Mouse (Mus musculus) layer of hippocampus, adult 11-12 months (tissue): ENCODE data around the gene Nudt3.
A peak's percentile ranks its signal among the peaks of the same experiment; 100 is the strongest.

Experiments
- DNase-seq: peaks from one replicate; pipeline ENCODE4 v3.0.0; 2022; ENCODE audit warnings: low spot score

Gene Nudt3

DNA sequence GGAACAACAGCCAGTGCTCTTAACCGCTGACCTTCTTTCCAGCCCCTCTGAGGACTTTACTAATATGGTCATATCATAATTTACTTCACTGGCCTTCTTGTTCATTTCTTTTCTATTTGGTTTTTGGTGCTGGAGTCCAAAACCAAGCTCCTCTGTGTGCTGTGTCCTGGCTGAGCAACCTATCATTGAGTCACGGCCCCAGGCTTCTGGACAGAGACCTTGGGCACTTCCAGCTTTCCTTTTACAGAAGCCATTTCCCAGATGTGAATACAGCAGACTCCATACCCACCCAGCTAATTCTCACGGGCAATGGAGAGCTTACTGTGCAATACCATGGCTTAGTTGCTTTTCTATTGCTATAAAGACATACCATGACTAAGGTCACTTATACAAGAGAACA lies 23.0 kb downstream of the Nudt3 start:
- DNase-seq: no peak

GRCm38 (mm10) chr17:27596376-27597190 lies 26.7 kb downstream of the Nudt3 start:
- no peak for DNase-seq

- DNase-seq: no peak
These were observed 27.5 kb downstream of the Nudt3 start for GRCm38 (mm10) chr17:27595659-27596375.

DNA sequence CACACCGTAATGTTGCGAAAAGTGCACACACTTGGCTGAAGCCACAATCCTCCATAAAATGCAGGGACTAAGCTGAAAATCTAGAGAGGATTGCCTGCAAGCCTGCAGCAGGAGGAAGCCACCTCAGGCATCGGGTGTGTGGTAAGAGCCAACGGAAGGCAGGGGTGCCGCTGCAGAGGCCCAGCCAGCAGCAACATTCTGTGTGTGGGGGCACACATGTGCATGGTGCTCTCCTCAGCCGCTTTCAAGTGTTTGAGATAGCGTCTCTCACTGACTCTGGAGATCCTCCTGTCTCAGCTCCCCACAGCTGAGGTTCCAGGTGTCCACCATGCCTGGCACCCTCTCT lies 30.8 kb downstream of the Nudt3 start:
- no peak for DNase-seq

DNA sequence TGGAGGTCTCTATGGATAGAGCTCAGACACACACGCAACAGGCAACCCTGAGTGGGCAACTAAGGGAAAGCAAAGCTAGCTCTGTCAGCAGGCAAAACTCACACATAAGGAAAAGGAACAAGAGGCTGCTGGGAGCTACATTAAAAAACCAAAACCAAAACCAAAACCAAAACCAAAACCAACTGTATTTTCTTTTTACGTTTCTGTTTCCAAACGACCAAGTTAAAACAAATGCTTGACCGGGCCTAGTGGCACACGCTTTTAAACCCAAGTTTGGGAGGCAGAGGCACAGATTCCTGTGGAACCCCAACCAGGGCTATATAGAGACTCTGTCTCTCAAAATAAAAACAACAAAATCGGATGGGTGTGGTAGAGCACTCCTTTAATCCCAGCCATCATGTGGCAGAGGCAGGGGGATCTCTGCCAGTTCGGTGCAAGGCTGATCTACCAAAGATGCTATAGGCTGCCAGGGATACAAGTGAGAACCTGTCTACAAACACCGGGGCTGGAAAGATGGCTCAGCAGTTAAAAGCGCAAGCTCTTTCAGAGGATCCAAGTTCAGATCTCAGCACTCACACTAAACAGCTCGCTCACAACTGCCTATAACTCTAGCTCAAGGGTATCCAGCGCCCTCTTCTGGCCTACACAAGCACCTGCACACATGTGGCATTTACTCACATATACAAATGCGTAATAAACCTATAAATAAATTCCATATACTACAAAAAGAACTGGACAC lies 31.3 kb downstream of the Nudt3 start:
- no peak for DNase-seq

DNA sequence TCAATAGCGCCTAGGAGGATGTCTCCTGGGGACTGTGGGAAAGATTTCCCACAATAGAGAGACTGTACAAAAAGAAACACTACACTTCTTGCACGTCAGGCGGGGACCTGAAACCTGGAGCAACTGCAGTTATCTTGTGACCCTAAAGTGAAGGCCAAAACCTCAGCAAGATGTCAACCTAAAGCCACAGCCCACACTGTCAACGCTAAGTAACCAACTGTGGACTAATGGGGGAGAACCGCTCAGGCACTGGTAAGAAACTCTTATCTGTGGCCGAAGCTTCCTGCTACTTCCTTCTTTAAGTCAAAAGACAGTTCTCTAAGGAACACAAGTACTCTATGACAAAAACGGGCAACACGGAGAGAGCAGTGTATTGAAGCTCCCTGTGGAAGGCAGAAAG lies 35.1 kb downstream of the Nudt3 start:
- DNase-seq: no peak

DNA sequence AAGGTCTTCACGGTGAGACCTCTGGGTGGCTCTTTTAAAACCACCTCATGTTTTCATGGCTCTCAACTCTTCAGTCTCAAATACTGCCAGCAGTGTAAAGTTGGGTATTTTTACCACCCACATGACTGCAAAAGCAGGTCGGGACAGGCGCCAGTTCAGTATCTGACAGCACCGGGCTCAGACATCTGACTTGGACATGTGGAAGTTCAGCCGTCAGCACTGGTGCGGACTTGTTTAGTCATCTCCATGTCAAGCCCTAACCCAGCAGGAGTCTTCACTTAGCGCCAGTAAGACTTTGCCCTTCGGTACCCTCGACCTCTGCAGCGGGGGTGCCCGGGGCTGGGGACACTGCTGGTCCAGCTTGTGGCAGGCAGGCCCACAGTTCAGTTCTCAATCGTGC lies 36.0 kb downstream of the Nudt3 start:
- peak; percentile 55 for DNase-seq

GRCm38 (mm10) chr17:27586661-27587060 lies 36.6 kb downstream of the Nudt3 start:
- no peak for DNase-seq

GRCm38 (mm10) chr17:27583185-27583894 lies 40.0 kb downstream of the Nudt3 start:
- DNase-seq: no peak

GRCm38 (mm10) chr17:27580392-27581068 lies 42.8 kb downstream of the Nudt3 start:
- DNase-seq: no peak

- DNase-seq: no peak
These were observed 43.5 kb downstream of the Nudt3 start for GRCm38 (mm10) chr17:27579816-27580215.

DNA sequence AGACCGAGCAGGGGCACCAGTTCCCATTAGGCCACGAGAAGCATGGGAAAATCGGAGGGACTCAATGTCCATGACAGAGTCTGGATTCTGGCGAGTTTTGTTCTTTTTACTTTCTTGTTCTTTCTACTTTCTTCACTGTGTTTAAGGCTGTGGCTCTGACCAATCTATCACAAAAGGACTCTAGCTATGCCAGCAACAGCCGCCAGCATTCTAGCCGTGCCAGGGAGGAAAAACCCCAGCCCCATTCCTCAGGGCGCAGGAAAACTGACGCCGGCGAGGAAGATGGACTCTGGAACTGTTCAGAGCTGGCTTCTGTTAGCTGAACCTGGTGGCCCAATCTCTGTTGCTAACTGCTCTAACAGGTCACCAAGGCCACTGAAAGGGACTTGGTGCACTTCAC lies 44.8 kb downstream of the Nudt3 start:
- no peak for DNase-seq

GRCm38 (mm10) chr17:27577468-27577867 lies 45.8 kb downstream of the Nudt3 start:
- no peak for DNase-seq

DNA sequence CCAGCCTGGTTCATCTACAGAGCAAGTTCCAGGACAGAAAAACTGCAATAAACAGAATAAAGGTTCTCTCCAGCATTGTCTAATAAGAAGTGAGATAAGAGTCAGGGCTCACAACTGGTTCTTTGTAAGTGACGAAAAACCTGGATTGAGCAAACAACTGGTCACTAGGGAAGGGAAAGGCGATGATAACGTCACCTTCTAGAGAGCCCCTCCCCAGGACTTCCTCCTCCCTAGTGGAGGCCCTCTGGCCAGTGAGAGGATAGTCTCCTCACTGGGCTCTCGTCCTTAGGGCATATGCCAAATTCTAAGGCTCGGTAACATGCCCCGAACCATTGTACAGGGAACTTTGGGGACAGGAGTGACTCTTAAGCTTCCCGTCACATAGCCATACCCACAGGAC lies 47.2 kb downstream of the Nudt3 start:
- DNase-seq: no peak

GRCm38 (mm10) chr17:27575116-27575776 lies 48.0 kb downstream of the Nudt3 start:
- no peak for DNase-seq

- peak; percentile 68 for DNase-seq
These were observed 48.7 kb downstream of the Nudt3 start for GRCm38 (mm10) chr17:27574470-27575115.

- DNase-seq: no peak
These were observed 49.4 kb downstream of the Nudt3 start for GRCm38 (mm10) chr17:27573772-27574320.

DNA sequence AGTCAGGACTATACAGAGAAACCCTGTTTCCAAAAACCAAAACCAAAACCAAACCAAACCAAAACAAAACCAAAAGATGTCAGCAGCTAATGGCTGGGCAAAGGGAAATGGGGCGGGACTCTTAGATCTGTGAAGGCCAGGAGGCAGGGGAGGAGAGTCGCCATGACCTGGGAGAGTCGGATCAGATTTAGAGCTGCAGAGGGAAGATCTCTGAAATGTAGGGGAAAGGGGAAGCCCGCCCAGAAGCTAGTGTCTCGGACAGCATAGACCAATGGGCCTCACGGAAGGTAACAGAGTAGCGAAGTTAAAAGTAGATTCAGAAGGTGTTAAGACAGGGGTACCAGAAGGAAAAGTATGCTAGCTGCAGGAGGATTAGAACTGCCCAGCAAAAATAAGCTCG lies 52.0 kb downstream of the Nudt3 start:
- DNase-seq: no peak

DNA sequence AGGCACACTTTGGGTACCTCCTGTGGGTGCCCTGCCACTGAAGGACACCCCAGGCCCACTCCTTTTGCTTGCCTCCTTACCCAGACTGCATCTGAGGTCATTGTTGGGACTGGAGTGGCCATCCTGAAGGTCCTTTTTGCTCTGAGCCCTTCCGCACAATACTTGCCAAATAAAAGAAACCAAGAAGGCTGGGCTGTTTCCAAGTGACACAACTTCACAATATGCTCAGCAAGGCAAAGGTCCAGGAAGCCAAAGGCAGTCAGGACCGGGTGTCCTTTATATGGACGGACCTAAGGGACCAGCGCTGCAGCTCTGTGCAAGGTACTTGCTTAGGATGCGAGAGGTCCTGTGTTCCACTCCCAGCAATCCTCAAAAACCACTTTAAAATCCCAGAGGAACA lies 55.1 kb downstream of the Nudt3 start:
- DNase-seq: no peak

GRCm38 (mm10) chr17:27565942-27566267 lies 57.4 kb downstream of the Nudt3 start:
- no peak for DNase-seq
